Mouse (Mus musculus): Measurements from ENCODE around the gene Sorcs2.

DNA sequence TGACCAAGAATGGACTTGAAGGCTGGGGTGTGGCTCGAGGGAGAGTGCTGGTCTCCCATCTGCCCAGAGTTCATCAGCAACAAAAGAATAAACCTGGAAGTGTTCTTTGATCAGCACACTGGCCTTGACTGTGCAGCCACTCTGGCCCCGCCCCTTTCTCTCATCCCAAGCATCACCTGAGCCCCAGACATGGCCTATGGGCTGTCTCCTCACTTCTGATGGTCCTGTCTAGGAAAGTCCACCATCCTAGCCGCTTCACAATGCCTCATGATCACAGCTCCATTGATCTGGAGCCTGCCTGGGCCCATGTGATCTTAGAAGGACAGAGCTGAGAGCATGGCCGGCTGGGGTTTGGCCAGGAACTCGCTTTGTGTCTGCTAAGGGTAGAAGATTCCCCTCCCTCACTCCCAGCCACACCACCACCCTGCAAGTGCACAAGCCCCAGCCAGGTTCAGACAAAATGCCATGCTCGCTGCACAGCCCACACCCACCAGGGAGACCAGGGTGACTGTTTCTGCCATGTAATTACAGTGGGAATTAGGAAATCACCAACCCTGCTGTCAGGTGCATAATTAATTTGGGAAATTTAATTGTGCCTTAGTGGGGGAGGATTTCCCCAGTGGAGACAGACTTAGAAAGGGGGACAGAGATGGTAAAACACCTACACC lies 231.5 kb downstream of the Sorcs2 start:
- no peak for TF ChIP-seq CTCF (IDR thresholded peaks at IDR 0.05; ENCODE audit: extremely low read depth, insufficient read depth, insufficient read length, insufficient replicate concordance)
- no peak for TF ChIP-seq POLR2A (IDR thresholded peaks at IDR 0.05; ENCODE audit: low read depth, low read length)

Measured in spleen, adult 2 months (tissue).